Comparison of ENCODE assay signal across 9 mouse cellular contexts in the genomic region with DNA sequence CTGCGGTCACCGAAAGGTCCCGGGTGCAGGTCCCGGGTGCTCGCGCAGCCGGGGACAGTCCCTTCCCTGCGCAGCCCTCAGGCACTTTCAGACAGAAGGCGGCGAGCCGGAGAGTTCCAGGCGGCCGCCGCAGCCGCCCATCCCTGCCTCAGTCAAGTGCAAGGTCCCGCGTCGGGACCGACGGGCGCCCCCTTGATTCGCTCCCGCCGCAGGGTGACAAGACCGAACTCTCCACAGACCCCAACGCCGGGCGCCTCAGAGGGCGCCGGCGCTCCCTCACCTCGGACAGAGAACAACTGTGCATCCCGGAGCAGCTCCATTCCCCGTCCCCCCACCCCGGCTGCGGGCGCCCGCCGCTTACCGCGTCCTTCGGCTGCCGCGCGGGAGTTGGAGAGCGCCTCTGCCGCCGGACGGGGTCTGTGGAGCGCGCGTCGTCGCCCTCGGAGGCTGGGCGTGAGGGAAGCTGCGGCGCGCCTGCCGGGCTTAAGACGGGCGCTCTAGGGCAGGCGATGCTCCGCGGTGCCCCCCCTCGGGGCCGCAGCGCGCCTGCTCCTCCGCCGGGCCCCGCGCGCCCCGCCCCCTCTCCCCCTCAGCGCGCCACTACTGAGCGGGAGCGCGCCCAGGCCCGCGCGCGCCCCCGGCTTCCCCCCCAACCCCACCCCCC. TPM values are rescaled to one million over a fixed set of nuclear protein-coding genes. Genes with fewer than 3 reads are reported as not detected.
A peak's percentile ranks its signal among the peaks of the same experiment; 100 is the strongest.
DNase-seq lines count a peak whose midpoint lies in the region; ATAC-seq and TF ChIP-seq lines count a peak whose summit lies in the region.
"Had no signal": no experiment of that assay in that cellular context is flagged by ENCODE, and none has a peak within 500 bp of the region (broad histone marks: within the 10 kb centered on the region; RNA-seq: fewer than 3 reads in every experiment).

A gene (minus strand): TSS at position 528 of the 664 bp plus-strand sequence.

- H3K9ac ChIP-seq in midbrain, postnatal 0 days (replicated peaks; ENCODE audit: low read length, poor library complexity, severe bottlenecking), result peak within 1 kb of the TSS; percentile 46

- peaks cover 31% of the 10 kb centered on the region for H3K27me3 ChIP-seq in erythroblast, embryonic 14.5 days (ENCODE audit: control insufficient read depth)
- no peaks in the 10 kb centered on the region for H3K27me3 ChIP-seq in midbrain, postnatal 0 days (ENCODE audit: insufficient read depth, low read length)
- H3K27me3 ChIP-seq: CH12.LX had no signal

- peak; percentile 10 to 23 for DNase-seq in thymus, adult 18-20 months
- DNase-seq in thymus, postnatal 0 days (ENCODE audit: low spot score), result no peak
- DNase-seq in left cerebral cortex, postnatal 14 days (ENCODE audit: low spot score in 2 of 2), result peak; percentile 8 to 23
- peak; percentile 65 for DNase-seq in midbrain, postnatal 0 days (ENCODE audit: low spot score)

- TF ChIP-seq CTCF in midbrain, postnatal 0 days (IDR thresholded peaks at IDR 0.05), result no peak

- intact Hi-C loops in left cerebral cortex, postnatal 14 days (cut with DNase I), result no loop called here

- no peaks in the 10 kb centered on the region for H3K36me3 ChIP-seq in erythroblast, embryonic 14.5 days (ENCODE audit: control insufficient read depth)
- no peaks in the 10 kb centered on the region for H3K36me3 ChIP-seq in midbrain, postnatal 0 days (ENCODE audit: insufficient read depth, low read length)

- WGBS in midbrain, postnatal 0 days, result under 1% methylated on average over 63 of the region's 85 CpGs

- no peaks in the 10 kb centered on the region for H3K9me3 ChIP-seq in erythroblast, embryonic 14.5 days (ENCODE audit: control insufficient read depth, low read length)
- H3K9me3 ChIP-seq in midbrain, postnatal 0 days (ENCODE audit: low read length), result no peaks in the 10 kb centered on the region

- peak within 1 kb of the TSS; percentile 93 for H3K4me2 ChIP-seq in midbrain, postnatal 0 days (ENCODE audit: low read depth, low read length, poor library complexity, severe bottlenecking)

- no peaks in the 10 kb centered on the region for H3K4me1 ChIP-seq in erythroblast, embryonic 14.5 days (ENCODE audit: control insufficient read depth)
- no peaks in the 10 kb centered on the region for H3K4me1 ChIP-seq in midbrain, postnatal 0 days (ENCODE audit: insufficient read depth, low read length)

- H3K27ac ChIP-seq in midbrain, postnatal 0 days (ENCODE audit: low read depth, low read length), result no peak within 1 kb of the TSS

- H3K4me3 ChIP-seq in erythroblast, embryonic 14.5 days (replicated peaks), result peak within 1 kb of the TSS; percentile 28
- peak within 1 kb of the TSS; percentile 68 for H3K4me3 ChIP-seq in midbrain, postnatal 0 days (ENCODE audit: low read depth, low read length)

- ATAC-seq in erythroblast, adult 5-6 weeks (replicated peaks; ENCODE audit: low FRiP score, poor library complexity, severe bottlenecking), result no peak
- peak; percentile 48 to 52; a peak in 3 of 4 replicates for ATAC-seq in hematopoietic stem cell, adult 5-6 weeks (replicated peaks in 1 of 2; ENCODE audit: insufficient read depth in 1 of 2, low FRiP score in 2 of 2, low TSS enrichment in 1 of 2, low read depth in 1 of 2, poor library complexity in 2 of 2, severe bottlenecking in 2 of 2)
- peak; percentile 91 for ATAC-seq in midbrain, postnatal 0 days (ENCODE audit: low FRiP score)
- no peak for ATAC-seq in inflammation-experienced regulatory T-cells, adult 6 months

RNA-seq across cellular contexts. Expression of the gene that starts here (rescaled TPM):
- not detected in 2 replicates for polyA plus RNA-seq in erythroblast, embryonic 14.5 days (2012)
- total RNA-seq in erythroblast, adult 5-6 weeks (2015; ENCODE audit: low replicate concordance), result 0.77 and 1.7 TPM in 2 replicates
- 0.60 and 0.84 TPM in 2 replicates for total RNA-seq in erythroblast, adult 5-6 weeks (2017; ENCODE audit: low replicate concordance)
- 0.08 and 0.13 TPM in 2 replicates for polyA plus RNA-seq in thymus, postnatal 0 days (2015; fragmentation: Nextera tagmentation; extraction: Ambion mirVana)
- 0.25 and 0.44 TPM in 2 replicates for total RNA-seq in hematopoietic stem cell, adult 5-6 weeks (2017)
- 10 to 100 TPM; 35.7 to 53.7 TPM for total RNA-seq in left cerebral cortex, postnatal 14 days (2021)
- total RNA-seq in midbrain, postnatal 0 days (2014; rRNA removed), result 6.0 TPM in 2 replicates
- 2.5 and 2.6 TPM in 2 replicates for polyA plus RNA-seq in midbrain, postnatal 0 days (2015; fragmentation: Nextera tagmentation; extraction: Ambion mirVana)
- polyA plus RNA-seq in inflammation-experienced regulatory T-cells, adult 6 months (2017; shearing (Covaris generic)), result not detected
- total RNA-seq: CH12.LX had no signal

Comparison
In these comparisons a context has a peak if more than half of its experiments do, and no peak if none do; other contexts are left out.
1. Peak in ATAC-seq in hematopoietic stem cell, adult 5-6 weeks; RNA of the gene not detected or under 1 TPM.